Mouse (Mus musculus): ENCODE results near the gene Esrp2. TPM values are rescaled to one million over a fixed set of nuclear protein-coding genes. Genes with fewer than 3 reads are reported as not detected.
A peak's percentile ranks its signal among the peaks of the same experiment; 100 is the strongest.

Esrp2 gene
- total RNA-seq, 4 experiments from 2014 or later = 0.09 to 0.43 TPM; not detected in 2

- no peak for DNase-seq (ENCODE audit: low spot score in 2 of 2)
Measured at GRCm38 (mm10) chr8:106127054-106127453, 9.7 kb downstream of the Esrp2 start.

- DNase-seq (ENCODE audit: low spot score in 2 of 2) = no peak
Measured at GRCm38 (mm10) chr8:106126055-106126454, 10.7 kb downstream of the Esrp2 start.

GRCm38 (mm10) chr8:106123443-106123842, 13.3 kb downstream of the Esrp2 start:
- no peak for DNase-seq (ENCODE audit: low spot score in 2 of 2)

- no peak for DNase-seq (ENCODE audit: low spot score in 2 of 2)
Measured at GRCm38 (mm10) chr8:106115897-106116296, 20.9 kb downstream of the Esrp2 start.

- no peak for DNase-seq (ENCODE audit: low spot score in 2 of 2)
Measured at GRCm38 (mm10) chr8:106112514-106112913, 24.3 kb downstream of the Esrp2 start.

- DNase-seq (ENCODE audit: low spot score in 2 of 2) = no peak
Measured at GRCm38 (mm10) chr8:106112041-106112440, 24.7 kb downstream of the Esrp2 start.

GRCm38 (mm10) chr8:106108729-106109128, 28.0 kb downstream of the Esrp2 start:
- peak in 1 of 2 experiments; percentile 12 for DNase-seq (ENCODE audit: low spot score in 2 of 2)

- no peak for DNase-seq (ENCODE audit: low spot score in 2 of 2)
Measured at GRCm38 (mm10) chr8:106108080-106108479, 28.7 kb downstream of the Esrp2 start.

- no peak for DNase-seq (ENCODE audit: low spot score in 2 of 2)
Measured at GRCm38 (mm10) chr8:106106193-106106592, 30.6 kb downstream of the Esrp2 start.

- DNase-seq (ENCODE audit: low spot score in 2 of 2) = no peak
Measured at GRCm38 (mm10) chr8:106103888-106104287, 32.9 kb downstream of the Esrp2 start.

GRCm38 (mm10) chr8:106102321-106102720, 34.5 kb downstream of the Esrp2 start:
- no peak for DNase-seq (ENCODE audit: low spot score in 2 of 2)

Other genes with a start within 250 kb of the Esrp2 start
- 1 to 10 TPM in 2 of 4 experiments, under 1 TPM in 1, not detected in 1; 0.92 to 2.9 (median 2.7) TPM for gene Nrn1l, start 243.4 kb downstream of the Esrp2 start, total RNA-seq (2022)
- 1 to 10 TPM; 7.5 to 9.6 (median 9.1) TPM for gene Pskh1, start 236.5 kb downstream of the Esrp2 start, total RNA-seq (2022)
- 1 to 10 TPM in 1 of 4 experiments, under 1 TPM in 3; 0.74 to 2.0 (median 0.82) TPM for gene Ctrl, start 203.1 kb downstream of the Esrp2 start, total RNA-seq (2022)
- gene Psmb10, start 198.5 kb downstream of the Esrp2 start, total RNA-seq (2022) = 10 to 100 TPM; 59.9 to 90.3 (median 75.5) TPM
- gene Lcat, start 193.6 kb downstream of the Esrp2 start, total RNA-seq (2022) = 10 to 100 TPM; 30.9 to 47.5 (median 35.4) TPM
- 10 to 100 TPM; 19.4 to 24.7 (median 22.1) TPM for gene Slc12a4, start 170.9 kb downstream of the Esrp2 start, total RNA-seq (2022)
- gene Dpep3, start 157.5 kb downstream of the Esrp2 start, total RNA-seq (2022) = not detected
- 10 to 100 TPM; 20.5 to 23.4 (median 21.8) TPM for gene Dus2, start 145.6 kb downstream of the Esrp2 start, total RNA-seq (2022)
- gene Dpep2nb, start 131.0 kb downstream of the Esrp2 start, total RNA-seq (2022) = not detected
- gene Ddx28, start 125.1 kb downstream of the Esrp2 start, total RNA-seq (2022) = 10 to 100 TPM; 12.9 to 15.3 (median 13.6) TPM
- gene Nfatc3, start 78.1 kb downstream of the Esrp2 start, total RNA-seq (2022) = 10 to 100 TPM; 13.0 to 14.3 (median 14.0) TPM
- gene Pla2g15, start 13.4 kb upstream of the Esrp2 start, total RNA-seq (2022) = 10 to 100 TPM; 28.2 to 36.0 (median 29.8) TPM
- gene Slc7a6, start 31.9 kb upstream of the Esrp2 start, total RNA-seq (2022) = 10 to 100 TPM; 22.3 to 31.9 (median 27.5) TPM
- gene Slc7a6os, start 74.0 kb upstream of the Esrp2 start, total RNA-seq (2022) = 10 to 100 TPM; 22.2 to 29.7 (median 26.8) TPM
- gene Prmt7, start 74.0 kb upstream of the Esrp2 start, total RNA-seq (2022) = 10 to 100 TPM; 32.8 to 43.7 (median 36.4) TPM
- gene Smpd3, start 201.0 kb upstream of the Esrp2 start, total RNA-seq (2022) = 10 to 100 TPM; 66.5 to 69.8 (median 69.7) TPM

All from layer of hippocampus, adult 8-10 months (tissue).